Mouse (Mus musculus) embryonic facial prominence, embryonic 11.5 days (tissue): ENCODE data around the gene Senp7. TPM values are rescaled to one million over a fixed set of nuclear protein-coding genes. Genes with fewer than 3 reads are reported as not detected.
A peak's percentile ranks its signal among the peaks of the same experiment; 100 is the strongest.
"Not testable (repeated sequence)": the region's sequence is repeated elsewhere in the genome, so short reads cannot be mapped to it uniquely, and the experiment has no call there.

Experiments
- ATAC-seq: fragments of 200-750 bp; cut with Nextera tagmentation; replicated peaks from 2 replicates; pipeline ENCODE4 v1.8.0; 2017; ENCODE audit warnings: low read depth; ENCODE audit not compliant: insufficient number of reproducible peaks, low FRiP score, low TSS enrichment
- DNase-seq: peaks from one replicate; pipeline ENCODE4 v3.0.0-alpha.2; 2015; ENCODE audit warnings: low spot score
- H3K27ac ChIP-seq: fragments of 300-500 bp; sonication (generic); replicated peaks from 2 replicates; pipeline ENCODE4 v1.5.1; 2014; ENCODE audit warnings: mild to moderate bottlenecking, low read depth, low read length, control low read depth
- H3K27me3 ChIP-seq: fragments of 300-500 bp; sonication (generic); 2 replicates; pipeline ENCODE4 v1.6.1; 2014; ENCODE audit warnings: mild to moderate bottlenecking, low read length, moderate library complexity, mixed read lengths; ENCODE audit not compliant: control insufficient read depth, insufficient read depth
- H3K36me3 ChIP-seq: fragments of 300-500 bp; sonication (generic); replicated peaks from 2 replicates; pipeline ENCODE4 v1.6.1; 2014; ENCODE audit warnings: low read depth, mild to moderate bottlenecking, low read length, moderate library complexity, mixed read lengths; ENCODE audit not compliant: control insufficient read depth, insufficient read depth
- H3K4me1 ChIP-seq: fragments of 300-500 bp; sonication (generic); 2 replicates; pipeline ENCODE4 v1.6.1; 2014; ENCODE audit warnings: low read length, mixed read lengths; ENCODE audit not compliant: control insufficient read depth, insufficient read depth
- H3K4me2 ChIP-seq: fragments of 300-500 bp; sonication (generic); 2 replicates; pipeline ENCODE4 v1.6.1; 2014; ENCODE audit warnings: low read depth, mild to moderate bottlenecking, control low read depth, low read length, moderate library complexity
- H3K4me3 ChIP-seq: fragments of 300-500 bp; sonication (generic); 2 replicates; pipeline ENCODE4 v1.5.1; 2014; ENCODE audit warnings: low read depth, low read length, control low read depth
- H3K9ac ChIP-seq: fragments of 300-500 bp; sonication (generic); replicated peaks from 2 replicates; pipeline ENCODE4 v1.6.1; 2014; ENCODE audit warnings: mild to moderate bottlenecking, control low read depth, low read length
- H3K9me3 ChIP-seq: fragments of 300-500 bp; sonication (generic); replicated peaks from 2 replicates; pipeline ENCODE4 v1.6.1; 2016; ENCODE audit warnings: mild to moderate bottlenecking, low read length, inconsistent platforms, mixed read lengths; ENCODE audit not compliant: control insufficient read depth
- WGBS: fragments of 180-500 bp; shearing (Covaris S2); extraction: QIAGEN DNeasy Blood & Tissue Kit; methylation state at CpG from one replicate; pipeline ENCODE4 v1.1.7; 2014; 5-methylcytosine and 5-hydroxymethylcytosine counted together
- polyA plus RNA-seq: library from polyadenylated mRNA; unstranded; fragments of >200 nt; fragmentation: Nextera tagmentation; extraction: Ambion mirVana; gene quantifications from 2 replicates; pipeline ENCODE4 v1.2.1, GENCODE M21; 2014

Senp7 gene
- polyA plus RNA-seq, 1 experiment from 2014 or later: 36.1 TPM

DNA sequence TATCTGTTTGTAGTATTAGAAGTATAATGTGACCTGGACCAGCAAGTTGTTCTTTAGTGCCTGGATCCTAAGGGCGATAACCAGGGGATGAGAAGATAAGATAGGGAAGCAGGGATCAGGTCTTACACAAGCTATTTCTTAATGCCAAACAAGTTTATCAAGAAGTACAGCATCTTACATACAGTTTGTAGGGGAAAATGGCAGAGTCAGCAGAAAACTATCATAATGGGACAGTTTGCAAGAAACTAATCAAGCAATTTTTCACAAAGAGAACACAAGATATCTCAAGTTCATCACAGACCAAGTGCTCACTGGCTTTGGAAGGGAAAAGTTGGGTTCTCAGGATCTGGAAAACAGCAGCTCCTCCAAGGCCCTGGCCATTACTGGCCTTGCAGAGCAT lies 31.3 kb downstream of the Senp7 start:
- Histone ChIP-seq H3K27me3 (no peaks in the 10 kb centered on the region), H3K9ac (no peak overlapping the region), H3K27ac (no peak overlapping the region), H3K36me3 (no peaks in the 10 kb centered on the region), H3K4me1 (no peaks in the 10 kb centered on the region), H3K9me3 (no peaks in the 10 kb centered on the region), H3K4me2 (no peak overlapping the region), H3K4me3 (no peak overlapping the region)
- 90% methylated on average over 1 of the region's 1 CpGs for WGBS
- no peak for ATAC-seq
- DNase-seq: no peak

DNA sequence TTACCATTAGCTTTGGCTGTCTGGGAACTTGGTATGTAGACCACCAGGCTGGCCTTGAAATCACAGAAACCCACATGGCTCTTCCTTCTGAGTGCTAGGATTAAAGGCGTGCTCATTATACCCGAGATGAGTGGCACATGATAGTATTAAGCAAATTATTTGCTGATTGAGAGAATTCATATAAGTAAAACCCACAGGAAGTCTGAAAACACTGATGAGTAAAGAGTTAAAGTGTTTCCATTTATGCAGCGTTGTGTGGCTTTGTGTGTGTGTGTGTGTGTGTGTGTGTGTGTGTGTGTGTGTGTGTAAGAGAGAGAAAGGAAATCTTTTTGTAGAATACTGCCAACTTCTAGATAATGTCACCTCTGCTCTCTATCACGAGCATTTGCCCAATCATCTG lies 33.6 kb downstream of the Senp7 start:
- Histone ChIP-seq H3K4me1 (no peaks in the 10 kb centered on the region), H3K9me3 (no peaks in the 10 kb centered on the region), H3K9ac (no peak overlapping the region), H3K36me3 (no peaks in the 10 kb centered on the region), H3K4me3 (no peak overlapping the region), H3K27me3 (no peaks in the 10 kb centered on the region), H3K27ac (no peak overlapping the region), H3K4me2 (no peak overlapping the region)
- WGBS: 84% methylated on average over 4 of the region's 4 CpGs
- no peak for DNase-seq
- no peak for ATAC-seq

- no peak overlapping the region for H3K4me3 ChIP-seq
- H3K27ac ChIP-seq: no peak overlapping the region
- H3K4me2 ChIP-seq: no peak overlapping the region
- H3K27me3 ChIP-seq: no peaks in the 10 kb centered on the region
- no peak overlapping the region for H3K9ac ChIP-seq
- DNase-seq: no peak
- H3K9me3 ChIP-seq: no peaks in the 10 kb centered on the region
- no peaks in the 10 kb centered on the region for H3K4me1 ChIP-seq
- no peaks in the 10 kb centered on the region for H3K36me3 ChIP-seq
- ATAC-seq: no peak
- 85% methylated on average over 2 of the region's 2 CpGs for WGBS
These were observed 38.2 kb downstream of the Senp7 start for GRCm38 (mm10) chr16:56086336-56086735.

GRCm38 (mm10) chr16:56090385-56090784 lies 42.2 kb downstream of the Senp7 start:
- WGBS: 83% methylated on average over 2 of the region's 2 CpGs
- Histone ChIP-seq H3K4me3 (no peak overlapping the region), H3K27me3 (no peaks in the 10 kb centered on the region), H3K4me1 (no peaks in the 10 kb centered on the region), H3K36me3 (no peaks in the 10 kb centered on the region), H3K27ac (no peak overlapping the region), H3K4me2 (no peak overlapping the region), H3K9ac (no peak overlapping the region), H3K9me3 (no peaks in the 10 kb centered on the region)
- no peak for ATAC-seq
- no peak for DNase-seq

- H3K27ac ChIP-seq, H3K9me3 ChIP-seq, H3K4me2 ChIP-seq, H3K9ac ChIP-seq, ATAC-seq, H3K4me3 ChIP-seq, H3K36me3 ChIP-seq, DNase-seq, H3K27me3 ChIP-seq, H3K4me1 ChIP-seq: not testable (repeated sequence)
These were observed 48.4 kb downstream of the Senp7 start for GRCm38 (mm10) chr16:56096401-56097018.

- Histone ChIP-seq H3K4me3 (no peak overlapping the region), H3K36me3 (peaks cover 5% of the 10 kb centered on the region), H3K4me2 (no peak overlapping the region), H3K9ac (no peak overlapping the region), H3K9me3 (no peaks in the 10 kb centered on the region), H3K4me1 (no peaks in the 10 kb centered on the region), H3K27me3 (no peaks in the 10 kb centered on the region), H3K27ac (no peak overlapping the region)
- no peak for ATAC-seq
- no peak for DNase-seq
- 88% methylated on average over 3 of the region's 3 CpGs for WGBS
These were observed 67.6 kb downstream of the Senp7 start for GRCm38 (mm10) chr16:56115706-56116105.

GRCm38 (mm10) chr16:56116155-56116554 lies 68.0 kb downstream of the Senp7 start:
- Histone ChIP-seq H3K36me3 (peaks cover 5% of the 10 kb centered on the region), H3K9ac (no peak overlapping the region), H3K9me3 (no peaks in the 10 kb centered on the region), H3K4me1 (no peaks in the 10 kb centered on the region), H3K27me3 (no peaks in the 10 kb centered on the region), H3K4me3 (no peak overlapping the region), H3K27ac (no peak overlapping the region), H3K4me2 (no peak overlapping the region)
- ATAC-seq (no peak), DNase-seq (no peak)
- 86% methylated on average over 5 of the region's 5 CpGs for WGBS

DNA sequence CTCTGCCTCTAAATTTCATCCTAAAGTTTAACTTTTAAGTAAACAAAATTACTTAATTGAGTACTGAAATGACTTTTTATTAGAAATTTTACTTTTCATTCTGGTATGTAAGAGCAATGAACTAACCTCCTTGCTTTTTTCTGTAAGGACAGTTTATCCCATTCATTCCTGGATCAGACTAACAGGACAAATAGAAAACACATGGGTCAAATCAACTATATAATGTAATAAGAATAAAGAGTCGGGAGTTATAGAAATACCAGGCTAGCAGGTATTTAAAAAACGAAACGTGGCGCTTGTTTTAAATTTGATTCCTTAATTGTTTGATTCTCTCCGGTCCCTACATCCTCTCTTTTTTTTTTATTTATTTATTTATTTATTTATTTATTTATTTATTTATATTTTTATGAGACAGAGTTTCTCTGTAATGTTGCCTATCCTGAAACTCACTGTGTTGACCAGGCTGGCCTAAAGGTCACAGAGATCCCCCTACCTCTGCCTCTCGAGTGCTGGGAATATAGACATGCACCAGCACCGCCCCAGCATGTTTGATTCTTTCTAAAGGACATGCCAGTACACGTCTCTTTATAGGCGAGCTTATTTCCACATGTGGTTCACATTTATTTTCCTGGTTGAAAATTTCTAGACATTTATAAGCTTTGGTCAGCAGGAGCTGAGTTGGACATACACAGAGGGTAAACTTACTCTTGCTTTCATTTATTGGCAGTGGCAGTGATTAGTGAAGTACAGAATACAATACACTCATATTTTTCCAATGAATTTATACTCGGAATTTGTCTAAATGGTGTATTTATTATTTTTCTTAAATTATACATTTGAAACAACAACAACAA lies 69.4 kb downstream of the Senp7 start:
- H3K27me3 ChIP-seq: no peaks in the 10 kb centered on the region
- H3K4me3 ChIP-seq: no peak overlapping the region
- no peaks in the 10 kb centered on the region for H3K9me3 ChIP-seq
- H3K4me2 ChIP-seq: no peak overlapping the region
- no peak overlapping the region for H3K9ac ChIP-seq
- ATAC-seq: 0 out of 2 replicates have a peak, but pooled peaks have one; percentile 65
- H3K36me3 ChIP-seq: peaks cover 5% of the 10 kb centered on the region
- WGBS: 67% methylated on average over 10 of the region's 10 CpGs
- peak; percentile 59 for DNase-seq
- H3K4me1 ChIP-seq: no peaks in the 10 kb centered on the region
- no peak overlapping the region for H3K27ac ChIP-seq
